Mouse (Mus musculus): ENCODE results near the gene Arhgef12.
"Not testable (repeated sequence)": the region's sequence is repeated elsewhere in the genome, so short reads cannot be mapped to it uniquely, and the experiment has no call there.

Gene Arhgef12

GRCm38 (mm10) chr9:42995298-42995697 lies 111.7 kb downstream of the Arhgef12 start:
- no peak for DNase-seq

GRCm38 (mm10) chr9:42994708-42995107 lies 112.3 kb downstream of the Arhgef12 start:
- DNase-seq = no peak

GRCm38 (mm10) chr9:42993659-42994058 lies 113.4 kb downstream of the Arhgef12 start:
- no peak for DNase-seq

GRCm38 (mm10) chr9:42987988-42988387 lies 119.1 kb downstream of the Arhgef12 start:
- no peak for DNase-seq

GRCm38 (mm10) chr9:42968894-42969521 lies 138.0 kb downstream of the Arhgef12 start:
- no peak for DNase-seq

- no peak for DNase-seq
Observed at GRCm38 (mm10) chr9:42967731-42968130, 139.3 kb downstream of the Arhgef12 start.

GRCm38 (mm10) chr9:42964809-42965208 lies 142.2 kb downstream of the Arhgef12 start:
- DNase-seq = not testable (repeated sequence)

- no peak for DNase-seq
Observed at GRCm38 (mm10) chr9:42964366-42964765, 142.7 kb downstream of the Arhgef12 start.

GRCm38 (mm10) chr9:42962506-42962905 lies 144.5 kb downstream of the Arhgef12 start:
- no peak for DNase-seq

- DNase-seq = no peak
Observed at GRCm38 (mm10) chr9:42958401-42958800, 148.6 kb downstream of the Arhgef12 start.

GRCm38 (mm10) chr9:42948381-42948780 lies 158.7 kb downstream of the Arhgef12 start:
- no peak for DNase-seq

- DNase-seq = no peak
Observed at GRCm38 (mm10) chr9:42945174-42945573, 161.9 kb downstream of the Arhgef12 start.

- peak; percentile 75 for DNase-seq
Observed at GRCm38 (mm10) chr9:42944536-42945006, 162.5 kb downstream of the Arhgef12 start.

- no peak for DNase-seq
Observed at GRCm38 (mm10) chr9:42943781-42944535, 163.1 kb downstream of the Arhgef12 start, which contains the start of gene Grik4. Gene Grik4 (minus strand): TSS chr9:42944493.

GRCm38 (mm10) chr9:42943057-42943529 lies 163.9 kb downstream of the Arhgef12 start:
- no peak for DNase-seq

GRCm38 (mm10) chr9:42942148-42942547 lies 164.9 kb downstream of the Arhgef12 start:
- no peak for DNase-seq

- DNase-seq = no peak
Observed at GRCm38 (mm10) chr9:42932146-42932545, 174.9 kb downstream of the Arhgef12 start.

- no peak for DNase-seq
Observed at GRCm38 (mm10) chr9:42927498-42927897, 179.5 kb downstream of the Arhgef12 start.

- DNase-seq = no peak
Observed at GRCm38 (mm10) chr9:42926564-42926963, 180.5 kb downstream of the Arhgef12 start.

- DNase-seq = no peak
Observed at GRCm38 (mm10) chr9:42921830-42922229, 185.2 kb downstream of the Arhgef12 start.

- DNase-seq = no peak
Observed at GRCm38 (mm10) chr9:42920190-42920589, 186.8 kb downstream of the Arhgef12 start.

- no peak for DNase-seq
Observed at GRCm38 (mm10) chr9:42917911-42918310, 189.1 kb downstream of the Arhgef12 start.
